Mouse (Mus musculus) forebrain, embryonic 12.5 days (tissue): ENCODE measurements around the gene Abl1. TPM values are rescaled to one million over a fixed set of nuclear protein-coding genes. Genes with fewer than 3 reads are reported as not detected.
A peak's percentile ranks its signal among the peaks of the same experiment; 100 is the strongest.

Source experiments
- ATAC-seq: fragments of 200-750 bp; cut with Nextera tagmentation; 2 replicates; pipeline ENCODE4 v1.8.0; 2017; ENCODE audit warnings: moderate TSS enrichment; ENCODE audit not compliant: low FRiP score
- H3K27ac ChIP-seq: fragments of 300-500 bp; sonication (generic); 2 replicates; pipeline ENCODE4 v1.5.1; 2016; ENCODE audit warnings: mild to moderate bottlenecking
- H3K27me3 ChIP-seq: fragments of 300-500 bp; sonication (generic); 2 replicates; pipeline ENCODE4 v1.6.1; 2016; ENCODE audit warnings: mild to moderate bottlenecking
- H3K36me3 ChIP-seq: fragments of 300-500 bp; sonication (generic); replicated peaks from 2 replicates; pipeline ENCODE4 v1.6.1; 2016; ENCODE audit warnings: mild to moderate bottlenecking
- H3K4me1 ChIP-seq: fragments of 300-500 bp; sonication (generic); 2 replicates; pipeline ENCODE4 v1.6.1; 2016
- H3K4me2 ChIP-seq: fragments of 300-500 bp; sonication (generic); 2 replicates; pipeline ENCODE4 v1.6.1; 2016; ENCODE audit warnings: mild to moderate bottlenecking, moderate library complexity
- H3K4me3 ChIP-seq: fragments of 300-500 bp; sonication (generic); replicated peaks from 2 replicates; pipeline ENCODE4 v1.5.1; 2016; ENCODE audit warnings: mild to moderate bottlenecking
- H3K9ac ChIP-seq: fragments of 300-500 bp; sonication (generic); 2 replicates; pipeline ENCODE4 v1.6.1; 2016; ENCODE audit warnings: mild to moderate bottlenecking
- H3K9me3 ChIP-seq: fragments of 300-500 bp; sonication (generic); 2 replicates; pipeline ENCODE4 v1.6.1; 2016
- WGBS: fragments of 180-500 bp; shearing (Covaris S2); methylation state at CpG from one replicate; pipeline ENCODE4 v1.1.7; 2016; 5-methylcytosine and 5-hydroxymethylcytosine counted together
- polyA plus RNA-seq: library from polyadenylated mRNA; unstranded; fragments of >200 nt; fragmentation: Nextera tagmentation; extraction: Ambion mirVana; gene quantifications from 2 replicates; pipeline ENCODE4 v1.2.1, GENCODE M21; 2016

Gene Abl1
- polyA plus RNA-seq, 1 experiment from 2014 or later = 44.4 TPM

DNA sequence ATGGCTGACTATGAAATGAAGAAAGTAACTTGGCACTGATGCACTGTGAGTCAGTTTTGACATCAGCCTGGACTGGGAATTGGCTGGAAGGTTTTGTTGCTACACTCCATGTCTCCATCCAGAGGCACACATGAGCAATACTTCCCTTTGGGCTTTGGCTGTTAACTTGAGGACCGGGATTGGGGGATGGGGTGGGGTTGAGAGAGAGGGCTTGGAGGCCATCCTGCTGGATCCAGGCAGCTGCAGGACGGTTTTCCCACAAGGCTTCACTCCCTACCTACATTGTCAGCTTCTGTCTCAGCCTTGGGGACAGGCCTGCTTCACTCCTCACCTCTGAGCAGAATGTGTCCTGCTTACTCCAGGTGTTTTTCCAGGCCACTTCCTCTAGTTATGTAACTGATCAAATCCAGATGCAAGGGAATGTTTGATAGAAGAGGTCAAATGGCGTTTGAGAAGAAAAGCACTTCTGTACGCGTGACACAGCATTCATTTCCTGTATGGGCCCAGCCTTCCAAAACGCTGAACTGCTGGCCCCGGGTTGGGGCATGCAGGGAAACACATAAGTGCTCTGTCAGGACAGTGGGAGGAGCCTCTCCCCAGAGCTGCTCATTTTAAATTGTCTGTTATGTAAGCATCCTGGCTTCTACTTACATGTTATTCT is 82.7 kb downstream of the Abl1 start:
- ATAC-seq = no peak
- Histone ChIP-seq H3K27ac (0 out of 2 replicates have a peak overlapping the region, but pooled peaks have one; percentile 3), H3K27me3 (no peaks in the 10 kb centered on the region), H3K36me3 (peaks cover 6% of the 10 kb centered on the region), H3K4me1 (peaks cover 35% of the 10 kb centered on the region), H3K4me2 (no peak overlapping the region), H3K4me3 (no peak overlapping the region), H3K9me3 (no peaks in the 10 kb centered on the region), H3K9ac (no peak overlapping the region)
- 65% methylated on average over 7 of the region's 7 CpGs for WGBS

DNA sequence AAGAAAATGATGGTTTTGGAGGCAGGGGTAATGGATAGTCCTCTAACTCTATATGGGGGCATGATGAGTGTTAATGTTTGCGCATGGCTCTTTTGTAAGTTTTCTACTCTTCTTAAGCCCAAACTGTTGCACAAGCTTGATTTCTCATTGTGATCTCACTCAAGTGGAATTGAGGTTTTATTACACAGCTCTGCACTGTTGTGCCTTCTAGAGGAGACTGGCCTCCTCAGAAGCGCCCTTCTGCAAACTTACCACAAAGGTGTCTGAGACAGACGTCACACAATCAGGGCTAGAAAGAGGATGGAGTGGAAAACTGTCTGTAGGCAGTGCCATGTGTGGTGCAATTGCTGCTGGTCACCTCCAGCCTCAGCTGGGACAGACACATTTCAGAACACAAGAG is 88.3 kb downstream of the Abl1 start:
- Histone ChIP-seq H3K9ac (no peak overlapping the region), H3K27me3 (no peaks in the 10 kb centered on the region), H3K9me3 (no peaks in the 10 kb centered on the region), H3K4me3 (no peak overlapping the region), H3K36me3 (peaks cover 41% of the 10 kb centered on the region), H3K4me2 (no peak overlapping the region), H3K4me1 (no peaks in the 10 kb centered on the region), H3K27ac (no peak overlapping the region)
- no peak for ATAC-seq
- WGBS = 94% methylated on average over 3 of the region's 3 CpGs

DNA sequence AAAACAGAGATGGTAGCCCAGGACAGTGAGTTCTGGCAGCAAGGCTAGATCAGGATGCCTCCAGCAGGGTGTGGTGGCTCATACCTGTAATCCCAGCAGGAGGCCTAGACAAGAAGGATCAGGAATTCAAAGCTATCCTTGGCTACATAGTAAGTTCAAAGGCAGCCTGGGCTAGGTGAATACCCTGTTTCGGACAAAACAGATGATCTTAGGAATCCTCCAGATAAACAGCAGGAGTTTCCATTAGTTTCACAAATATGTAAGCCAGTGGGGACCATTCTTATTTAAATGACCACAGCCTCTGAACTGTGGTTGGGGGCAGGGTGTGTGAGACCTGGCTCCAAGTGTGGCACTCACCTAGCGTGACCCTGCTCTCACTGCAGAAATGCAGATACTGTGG is 91.1 kb downstream of the Abl1 start:
- Histone ChIP-seq H3K9ac (no peak overlapping the region), H3K4me2 (no peak overlapping the region), H3K27ac (no peak overlapping the region), H3K4me3 (no peak overlapping the region), H3K36me3 (peaks cover 66% of the 10 kb centered on the region), H3K9me3 (no peaks in the 10 kb centered on the region), H3K27me3 (no peaks in the 10 kb centered on the region), H3K4me1 (0 out of 2 replicates have a peak, but pooled peaks cover 3% of the 10 kb centered on the region)
- 90% methylated on average over 2 of the region's 2 CpGs for WGBS
- no peak for ATAC-seq

DNA sequence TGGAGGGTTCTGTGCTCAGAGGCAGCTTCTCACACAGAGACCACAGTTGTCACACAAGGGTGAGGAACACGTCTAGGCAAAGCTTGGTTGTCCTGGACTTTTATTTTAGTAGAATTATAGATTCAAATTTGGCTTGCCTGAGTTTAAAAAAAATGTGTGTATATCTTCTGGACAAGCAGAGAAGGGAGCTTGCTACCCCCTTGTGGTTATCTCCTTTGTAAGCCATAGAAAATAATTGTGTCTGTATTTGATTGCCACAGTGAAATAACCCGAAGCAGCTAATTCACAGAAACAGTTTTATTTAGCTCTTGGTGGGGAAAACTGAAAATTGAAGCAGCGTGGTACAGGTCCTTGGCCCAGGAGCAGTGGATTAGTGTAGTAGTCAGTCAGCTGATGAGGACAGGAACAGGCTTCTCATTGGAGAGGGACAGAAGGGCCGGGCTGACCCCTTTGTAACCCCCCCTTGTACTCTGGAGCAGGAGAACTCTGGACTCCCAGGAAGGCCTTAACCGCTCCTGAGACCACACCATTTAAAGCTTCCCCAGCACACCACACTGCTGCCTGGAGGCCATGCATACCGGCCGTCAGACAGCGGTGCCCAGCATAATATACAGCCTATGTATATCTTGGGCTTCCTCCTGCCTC is 94.9 kb downstream of the Abl1 start:
- Histone ChIP-seq H3K27me3 (no peaks in the 10 kb centered on the region), H3K9me3 (no peaks in the 10 kb centered on the region), H3K4me3 (no peak overlapping the region), H3K4me2 (no peak overlapping the region), H3K36me3 (peaks cover 90% of the 10 kb centered on the region), H3K9ac (no peak overlapping the region), H3K27ac (no peak overlapping the region), H3K4me1 (0 out of 2 replicates have a peak, but pooled peaks cover 3% of the 10 kb centered on the region)
- no peak for ATAC-seq
- WGBS = 80% methylated on average over 8 of the region's 8 CpGs

DNA sequence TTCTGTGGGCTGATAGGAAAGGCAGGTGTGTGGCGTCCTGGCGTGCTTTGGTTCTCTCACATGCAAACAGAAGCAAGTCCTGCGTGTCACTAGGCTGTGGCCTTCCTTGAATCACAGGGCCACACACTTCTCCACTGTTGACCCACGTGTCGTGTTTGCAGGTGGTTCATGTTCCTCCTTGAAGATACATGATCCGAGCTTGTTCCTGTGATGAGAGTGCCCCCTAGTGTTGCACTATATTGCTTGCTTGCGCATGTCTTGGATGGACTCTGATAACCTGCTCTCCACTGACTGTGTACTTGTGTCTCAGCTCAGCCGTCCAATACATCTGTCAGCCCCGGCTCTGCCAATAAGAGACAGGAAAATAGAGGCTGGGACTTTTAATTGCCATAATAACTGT is 96.9 kb downstream of the Abl1 start:
- Histone ChIP-seq H3K27me3 (no peaks in the 10 kb centered on the region), H3K4me1 (0 out of 2 replicates have a peak, but pooled peaks cover 3% of the 10 kb centered on the region), H3K9ac (no peak overlapping the region), H3K4me2 (no peak overlapping the region), H3K4me3 (no peak overlapping the region), H3K9me3 (no peaks in the 10 kb centered on the region), H3K27ac (no peak overlapping the region), H3K36me3 (peaks cover 87% of the 10 kb centered on the region)
- ATAC-seq = peak; percentile 49; the same call in 1 of the 2 replicates
- 45% methylated on average over 9 of the region's 9 CpGs for WGBS

DNA sequence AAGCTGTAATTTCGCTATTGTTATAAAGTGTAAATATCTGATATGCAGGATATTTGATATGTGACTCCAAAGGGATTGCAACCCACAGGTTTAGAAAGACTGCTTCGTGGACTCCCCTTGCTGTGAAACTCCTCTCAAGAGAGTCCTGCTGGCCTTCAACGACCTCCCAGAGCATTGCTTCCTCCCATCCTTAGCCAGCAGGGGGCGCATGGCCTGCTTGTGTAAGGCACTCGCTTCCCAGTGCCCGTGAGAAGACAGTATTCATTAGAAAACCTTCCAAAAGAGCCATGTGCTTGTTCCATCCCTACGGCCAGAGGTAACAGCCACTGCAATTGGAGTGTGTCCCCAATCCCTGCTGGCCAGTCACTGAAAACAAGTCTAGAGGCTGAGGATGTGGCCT is 98.9 kb downstream of the Abl1 start:
- Histone ChIP-seq H3K9ac (no peak overlapping the region), H3K4me2 (no peak overlapping the region), H3K9me3 (no peaks in the 10 kb centered on the region), H3K4me1 (0 out of 2 replicates have a peak, but pooled peaks cover under 1% of the 10 kb centered on the region), H3K27me3 (no peaks in the 10 kb centered on the region), H3K4me3 (no peak overlapping the region), H3K36me3 (peaks cover 87% of the 10 kb centered on the region), H3K27ac (no peak overlapping the region)
- no peak for ATAC-seq
- 19% methylated on average over 7 of the region's 7 CpGs for WGBS

DNA sequence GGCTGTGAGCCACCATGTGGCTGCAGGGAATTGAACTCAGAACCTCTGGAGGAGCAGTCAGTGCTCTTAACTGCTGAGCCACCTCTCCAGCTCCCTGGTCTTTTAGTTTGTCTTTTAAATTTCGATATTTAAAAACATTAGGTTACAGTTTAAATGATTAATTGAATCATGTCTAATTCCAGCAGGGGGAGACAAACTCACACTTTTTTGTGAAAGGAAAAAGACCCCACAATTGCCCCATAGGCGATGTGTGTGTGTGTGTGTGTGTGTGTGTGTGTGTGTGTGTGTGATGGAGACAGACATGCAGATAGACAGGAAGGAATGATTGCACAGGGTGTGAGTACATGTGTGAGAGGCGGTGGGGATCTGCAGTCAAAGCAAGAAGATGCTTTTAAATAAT is 100.1 kb downstream of the Abl1 start:
- no peaks in the 10 kb centered on the region for H3K9me3 ChIP-seq
- H3K36me3 ChIP-seq = peaks cover 89% of the 10 kb centered on the region
- no peak for ATAC-seq
- 76% methylated on average over 3 of the region's 3 CpGs for WGBS
- H3K4me3 ChIP-seq = no peak overlapping the region
- no peak overlapping the region for H3K27ac ChIP-seq
- H3K4me1 ChIP-seq = no peaks in the 10 kb centered on the region
- no peak overlapping the region for H3K4me2 ChIP-seq
- no peak overlapping the region for H3K9ac ChIP-seq
- no peaks in the 10 kb centered on the region for H3K27me3 ChIP-seq

DNA sequence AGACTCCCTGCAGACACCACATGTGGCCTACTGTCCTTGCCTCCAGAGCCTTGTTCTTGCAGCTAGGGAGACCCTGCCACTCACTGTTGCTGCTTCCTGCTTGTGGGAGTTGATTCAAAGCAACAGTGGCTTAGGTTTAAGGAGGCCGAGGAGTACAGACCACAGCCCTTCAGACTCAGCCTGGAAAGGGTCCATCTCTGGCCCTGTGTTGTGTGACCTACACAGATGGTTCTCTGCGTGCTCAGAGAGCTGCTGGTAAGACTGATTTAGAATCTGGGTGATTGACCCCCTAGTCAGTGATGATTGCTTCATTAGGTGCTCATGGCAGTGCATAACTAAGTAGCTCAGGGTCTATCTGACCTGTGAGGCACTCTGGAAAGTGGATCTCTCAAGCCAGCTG is 101.0 kb downstream of the Abl1 start:
- Histone ChIP-seq H3K27me3 (no peaks in the 10 kb centered on the region), H3K4me2 (no peak overlapping the region), H3K36me3 (peaks cover 88% of the 10 kb centered on the region), H3K27ac (no peak overlapping the region), H3K4me1 (no peaks in the 10 kb centered on the region), H3K4me3 (no peak overlapping the region), H3K9ac (no peak overlapping the region), H3K9me3 (no peaks in the 10 kb centered on the region)
- ATAC-seq = no peak
- 91% methylated on average over 2 of the region's 2 CpGs for WGBS

DNA sequence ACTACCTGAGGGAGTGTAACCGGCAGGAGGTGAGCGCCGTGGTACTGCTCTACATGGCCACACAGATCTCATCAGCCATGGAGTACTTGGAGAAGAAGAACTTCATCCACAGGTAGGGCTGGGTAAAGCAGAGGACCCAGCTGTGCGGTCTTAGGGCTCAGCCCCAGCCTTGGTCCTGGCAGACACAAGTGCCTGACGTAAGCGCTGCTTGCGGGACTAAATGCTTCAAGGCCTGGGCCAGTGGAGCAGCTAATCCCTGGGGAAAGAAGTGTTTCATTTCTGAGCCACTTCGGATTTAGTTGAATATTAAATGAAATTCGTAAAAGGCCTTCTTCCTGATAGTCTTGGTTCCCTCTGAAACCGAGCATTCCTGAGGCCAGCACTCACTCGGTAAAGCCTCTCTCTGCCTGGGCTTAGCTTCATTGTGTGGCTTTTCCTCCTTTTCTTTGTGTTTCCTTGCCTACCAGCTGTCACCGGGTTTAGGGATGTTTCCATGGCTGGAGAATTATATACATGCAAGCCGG is 102.6 kb downstream of the Abl1 start:
- ATAC-seq = no peak
- no peaks in the 10 kb centered on the region for H3K27me3 ChIP-seq
- no peak overlapping the region for H3K4me3 ChIP-seq
- no peak overlapping the region for H3K9ac ChIP-seq
- H3K9me3 ChIP-seq = no peaks in the 10 kb centered on the region
- H3K36me3 ChIP-seq = peaks cover 89% of the 10 kb centered on the region
- H3K4me2 ChIP-seq = no peak overlapping the region
- WGBS = 85% methylated on average over 13 of the region's 13 CpGs
- peak overlapping the region; percentile 51 for H3K27ac ChIP-seq
- H3K4me1 ChIP-seq = no peaks in the 10 kb centered on the region

DNA sequence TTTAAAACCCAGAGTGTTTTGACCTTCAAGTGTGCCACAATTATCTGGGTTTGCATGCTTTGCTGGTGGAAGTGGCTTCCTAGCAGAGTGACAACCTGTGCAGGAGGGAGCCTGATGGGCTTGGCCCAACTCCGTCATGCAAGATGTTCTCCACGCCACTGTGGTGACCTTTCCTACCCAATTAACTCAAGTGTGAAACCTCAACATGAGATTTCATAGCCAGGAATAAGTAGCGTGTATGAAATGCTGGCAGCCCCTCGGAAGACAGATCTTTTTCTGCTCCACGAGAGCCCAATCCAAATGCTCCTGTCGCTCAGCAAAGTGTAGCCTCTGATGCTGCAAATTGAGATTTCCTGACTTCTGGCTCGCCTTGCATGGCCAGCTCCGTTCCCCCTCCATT is 103.1 kb downstream of the Abl1 start:
- WGBS = 93% methylated on average over 8 of the region's 8 CpGs
- no peaks in the 10 kb centered on the region for H3K27me3 ChIP-seq
- no peak overlapping the region for H3K4me2 ChIP-seq
- no peak overlapping the region for H3K4me3 ChIP-seq
- H3K9me3 ChIP-seq = no peaks in the 10 kb centered on the region
- no peak for ATAC-seq
- peaks cover 89% of the 10 kb centered on the region for H3K36me3 ChIP-seq
- no peak overlapping the region for H3K9ac ChIP-seq
- H3K4me1 ChIP-seq = no peaks in the 10 kb centered on the region
- no peak overlapping the region for H3K27ac ChIP-seq

DNA sequence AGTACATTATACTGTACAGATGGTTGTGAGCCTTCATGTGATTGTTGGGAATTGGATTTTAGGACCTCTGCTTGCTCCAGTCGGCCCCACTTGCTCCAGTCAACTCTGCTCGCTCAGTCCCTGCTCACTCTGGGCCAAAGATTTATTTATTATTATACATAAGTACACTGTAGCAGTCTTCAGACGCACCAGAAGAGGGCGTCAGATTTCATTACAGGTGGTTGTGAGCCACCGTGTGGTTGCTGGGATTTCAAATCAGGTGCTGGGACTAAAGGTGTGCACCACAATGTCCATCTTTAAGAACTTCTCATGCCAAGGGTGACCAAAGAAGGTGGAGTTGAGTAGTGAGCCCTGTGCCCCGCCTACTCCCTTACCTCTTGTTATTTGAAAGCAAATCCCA is 104.4 kb downstream of the Abl1 start:
- H3K9me3 ChIP-seq = no peaks in the 10 kb centered on the region
- H3K36me3 ChIP-seq = peaks cover 92% of the 10 kb centered on the region
- WGBS = 83% methylated on average over 6 of the region's 6 CpGs
- no peak overlapping the region for H3K27ac ChIP-seq
- no peaks in the 10 kb centered on the region for H3K4me1 ChIP-seq
- H3K27me3 ChIP-seq = no peaks in the 10 kb centered on the region
- no peak overlapping the region for H3K4me3 ChIP-seq
- no peak overlapping the region for H3K4me2 ChIP-seq
- ATAC-seq = no peak
- H3K9ac ChIP-seq = no peak overlapping the region

DNA sequence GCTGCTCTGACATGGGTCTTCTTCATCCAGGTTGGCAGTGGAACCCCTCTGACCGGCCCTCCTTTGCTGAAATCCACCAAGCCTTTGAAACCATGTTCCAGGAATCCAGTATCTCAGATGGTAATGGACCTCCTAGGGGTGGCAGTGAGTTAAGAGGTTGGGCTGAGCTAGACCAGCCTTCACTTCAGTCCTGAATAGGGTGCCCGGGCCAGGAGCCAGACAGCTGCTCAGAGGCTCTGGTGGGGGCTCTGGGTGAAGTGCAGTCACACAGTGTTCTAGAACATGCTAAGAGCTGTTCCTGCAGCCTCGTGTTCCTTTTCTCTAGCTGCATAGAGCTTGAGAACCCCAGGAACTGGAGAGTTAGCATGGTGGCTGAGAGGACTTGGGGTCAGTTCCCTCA is 108.8 kb downstream of the Abl1 start:
- H3K36me3 ChIP-seq = peaks cover 98% of the 10 kb centered on the region
- no peak overlapping the region for H3K4me3 ChIP-seq
- H3K27ac ChIP-seq = no peak overlapping the region
- no peak overlapping the region for H3K9ac ChIP-seq
- H3K4me2 ChIP-seq = no peak overlapping the region
- H3K27me3 ChIP-seq = no peaks in the 10 kb centered on the region
- no peak for ATAC-seq
- H3K9me3 ChIP-seq = no peaks in the 10 kb centered on the region
- WGBS = 87% methylated on average over 3 of the region's 3 CpGs
- no peaks in the 10 kb centered on the region for H3K4me1 ChIP-seq

DNA sequence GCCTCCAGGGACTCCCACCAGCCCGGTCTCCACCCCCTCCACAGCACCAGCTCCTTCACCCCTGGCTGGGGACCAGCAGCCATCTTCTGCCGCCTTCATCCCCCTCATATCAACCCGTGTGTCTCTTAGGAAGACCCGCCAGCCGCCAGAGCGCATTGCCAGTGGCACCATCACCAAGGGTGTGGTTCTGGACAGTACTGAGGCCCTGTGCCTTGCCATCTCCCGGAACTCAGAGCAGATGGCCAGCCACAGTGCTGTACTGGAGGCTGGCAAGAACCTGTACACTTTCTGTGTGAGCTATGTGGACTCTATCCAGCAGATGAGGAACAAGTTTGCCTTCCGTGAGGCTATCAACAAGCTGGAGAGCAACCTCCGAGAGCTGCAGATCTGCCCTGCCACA is 113.2 kb downstream of the Abl1 start:
- no peaks in the 10 kb centered on the region for H3K9me3 ChIP-seq
- no peaks in the 10 kb centered on the region for H3K27me3 ChIP-seq
- no peak overlapping the region for H3K4me2 ChIP-seq
- H3K36me3 ChIP-seq = peaks cover 84% of the 10 kb centered on the region
- H3K9ac ChIP-seq = no peak overlapping the region
- H3K4me1 ChIP-seq = peaks cover 21% of the 10 kb centered on the region
- H3K4me3 ChIP-seq = no peak overlapping the region
- ATAC-seq = no peak
- 95% methylated on average over 9 of the region's 9 CpGs for WGBS
- no peak overlapping the region for H3K27ac ChIP-seq
